Mouse (Mus musculus) limb, embryonic 14.5 days (tissue): ENCODE results near the gene Ubtd1. TPM values are rescaled to one million over a fixed set of nuclear protein-coding genes. Genes with fewer than 3 reads are reported as not detected.

Source experiments
- ATAC-seq: fragments of 200-750 bp; cut with Nextera tagmentation; 2 replicates; pipeline ENCODE4 v1.8.0; 2017; ENCODE audit warnings: low read depth, moderate number of reproducible peaks, moderate TSS enrichment; ENCODE audit not compliant: low FRiP score
- DNase-seq: peaks from one replicate; pipeline ENCODE4 v3.0.0-alpha.2; 2015; ENCODE audit warnings: low spot score
- H3K27ac ChIP-seq: fragments of 300-500 bp; sonication (generic); replicated peaks from 2 replicates; pipeline ENCODE4 v1.5.1; 2014; ENCODE audit warnings: low read depth, mild to moderate bottlenecking, low read length, moderate library complexity, mixed read lengths
- H3K27me3 ChIP-seq: fragments of 300-500 bp; sonication (generic); 2 replicates; pipeline ENCODE4 v1.6.1; 2014; ENCODE audit warnings: low read length, mixed read lengths; ENCODE audit not compliant: control insufficient read depth, insufficient read depth
- H3K36me3 ChIP-seq: fragments of 300-500 bp; sonication (generic); 2 replicates; pipeline ENCODE4 v1.6.1; 2014; ENCODE audit warnings: mild to moderate bottlenecking, low read length, moderate library complexity, mixed read lengths; ENCODE audit not compliant: control insufficient read depth, insufficient read depth
- H3K4me1 ChIP-seq: fragments of 300-500 bp; sonication (generic); 2 replicates; pipeline ENCODE4 v1.6.1; 2014; ENCODE audit warnings: antibody characterized with exemption, low read length, mixed read lengths; ENCODE audit not compliant: control insufficient read depth, insufficient read depth
- H3K4me2 ChIP-seq: fragments of 300-500 bp; sonication (generic); replicated peaks from 2 replicates; pipeline ENCODE4 v1.6.1; 2014; ENCODE audit warnings: low read depth, mild to moderate bottlenecking, low read length, moderate library complexity; ENCODE audit not compliant: severe bottlenecking
- H3K4me3 ChIP-seq: fragments of 300-500 bp; sonication (generic); replicated peaks from 2 replicates; pipeline ENCODE4 v1.5.1; 2014; ENCODE audit warnings: low read length
- H3K9ac ChIP-seq: fragments of 300-500 bp; sonication (generic); 2 replicates; pipeline ENCODE4 v1.6.1; 2014; ENCODE audit warnings: mild to moderate bottlenecking, low read depth, low read length, moderate library complexity; ENCODE audit not compliant: severe bottlenecking
- H3K9me3 ChIP-seq: fragments of 300-500 bp; sonication (generic); 2 replicates; pipeline ENCODE4 v1.6.1; 2016; ENCODE audit warnings: low read length; ENCODE audit not compliant: control insufficient read depth
- POLR2A ChIP-seq: fragments of 200-500 bp; IDR thresholded peaks from 2 replicates; pipeline ENCODE4 v1.8.0; 2012; ENCODE audit warnings: inconsistent platforms, mild to moderate bottlenecking, moderate library complexity, borderline replicate concordance; ENCODE audit not compliant: insufficient read depth, insufficient read length; ENCODE audit errors: extremely low read depth
- WGBS: fragments of 180-500 bp; shearing (Covaris S2); extraction: QIAGEN DNeasy Blood & Tissue Kit; methylation state at CpG from one replicate; pipeline ENCODE4 v1.1.7; 2014; 5-methylcytosine and 5-hydroxymethylcytosine counted together
- polyA plus RNA-seq, 2 experiments: library from polyadenylated mRNA; depleted of rRNA in 1 of 2; stranded (reverse) in 1 of 2; unstranded in 1 of 2; fragments of >200 nt; fragmentation: Nextera tagmentation in 1 of 2; extraction: Ambion mirVana in 1 of 2; gene quantifications; 2 replicates each; pipeline versions ENCODE4 v1.2.1 to v1.2.3; 2012 to 2014

Gene Ubtd1
- polyA plus RNA-seq, 2 experiments = 19.4 to 38.9 TPM

- no peak for ATAC-seq
- Histone ChIP-seq H3K4me1 (peaks cover 7% of the 10 kb centered on the region; the same call in 1 of the 2 replicates), H3K9ac (no peak overlapping the region), H3K4me2 (no peak overlapping the region), H3K27me3 (no peaks in the 10 kb centered on the region), H3K36me3 (peaks cover 63% of the 10 kb centered on the region), H3K9me3 (no peaks in the 10 kb centered on the region), H3K4me3 (no peak overlapping the region), H3K27ac (no peak overlapping the region)
- no peak for TF ChIP-seq POLR2A
- DNase-seq = no peak
- WGBS = 91% methylated on average over 5 of the region's 5 CpGs
Measured at GRCm38 (mm10) chr19:41938539-41938938, 43.0 kb upstream of the Ubtd1 start.

GRCm38 (mm10) chr19:41943841-41944240, 37.7 kb upstream of the Ubtd1 start:
- H3K4me3 ChIP-seq = no peak overlapping the region
- no peaks in the 10 kb centered on the region for H3K4me1 ChIP-seq
- DNase-seq (no peak), ATAC-seq (no peak)
- no peaks in the 10 kb centered on the region for H3K9me3 ChIP-seq
- H3K9ac ChIP-seq = no peak overlapping the region
- 90% methylated on average over 7 of the region's 7 CpGs for WGBS
- no peak overlapping the region for H3K4me2 ChIP-seq
- no peak for TF ChIP-seq POLR2A
- no peak overlapping the region for H3K27ac ChIP-seq
- H3K27me3 ChIP-seq = no peaks in the 10 kb centered on the region
- H3K36me3 ChIP-seq = peaks cover 93% of the 10 kb centered on the region

DNA sequence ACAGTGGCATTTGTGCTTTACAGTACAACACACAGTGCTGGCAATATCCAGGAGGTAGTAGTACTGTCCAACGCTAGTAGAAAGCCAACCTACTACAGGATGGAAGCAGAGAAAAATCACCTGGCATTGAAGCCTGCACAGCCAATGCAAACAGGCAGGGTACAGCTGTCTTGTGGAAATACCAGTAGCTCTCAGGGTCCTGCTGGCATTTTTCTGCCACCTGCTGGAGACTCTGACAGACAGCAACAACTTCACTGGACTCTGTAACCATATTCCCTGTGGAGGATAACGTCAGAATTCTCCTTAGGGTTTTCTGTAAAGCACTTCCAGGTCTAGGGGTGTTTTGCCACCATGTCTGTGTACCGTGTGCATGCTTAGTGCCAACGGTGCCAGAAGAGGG, 29.3 kb upstream of the Ubtd1 start:
- no peak overlapping the region for H3K4me2 ChIP-seq
- no peak overlapping the region for H3K4me3 ChIP-seq
- no peak for TF ChIP-seq POLR2A
- 82% methylated on average over 4 of the region's 4 CpGs for WGBS
- H3K9me3 ChIP-seq = no peaks in the 10 kb centered on the region
- ATAC-seq (peak; percentile 38; the same call in 1 of the 2 replicates), DNase-seq (peak; percentile 18)
- no peaks in the 10 kb centered on the region for H3K4me1 ChIP-seq
- H3K27ac ChIP-seq = no peak overlapping the region
- peaks cover 98% of the 10 kb centered on the region for H3K36me3 ChIP-seq
- no peak overlapping the region for H3K9ac ChIP-seq
- H3K27me3 ChIP-seq = no peaks in the 10 kb centered on the region

DNA sequence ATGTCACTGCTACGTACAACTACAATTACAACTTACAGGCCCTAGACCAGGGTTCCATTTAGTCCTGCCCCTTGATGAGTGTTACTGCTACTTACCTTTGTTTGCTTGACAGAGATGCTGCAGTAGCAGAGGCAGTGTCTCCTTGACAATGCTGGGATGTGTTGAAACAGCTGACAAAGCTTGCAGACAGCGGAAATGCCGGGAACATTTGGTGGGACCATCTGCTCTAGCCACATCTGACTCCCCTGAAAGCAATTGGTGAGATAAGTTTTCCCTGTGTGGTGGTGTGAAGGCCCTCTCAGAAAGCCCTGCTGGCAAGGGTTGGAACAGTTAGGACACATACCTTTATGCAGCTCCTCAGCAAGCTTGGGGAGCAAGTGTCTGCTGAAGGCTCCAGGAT, 28.0 kb upstream of the Ubtd1 start:
- ATAC-seq (no peak), DNase-seq (no peak)
- Histone ChIP-seq H3K9ac (no peak overlapping the region), H3K27me3 (no peaks in the 10 kb centered on the region), H3K27ac (no peak overlapping the region), H3K4me3 (no peak overlapping the region), H3K4me1 (no peaks in the 10 kb centered on the region), H3K36me3 (peaks cover 91% of the 10 kb centered on the region), H3K9me3 (no peaks in the 10 kb centered on the region), H3K4me2 (no peak overlapping the region)
- 88% methylated on average over 3 of the region's 3 CpGs for WGBS
- TF ChIP-seq POLR2A = no peak

- Histone ChIP-seq H3K27me3 (no peaks in the 10 kb centered on the region), H3K4me2 (no peak overlapping the region), H3K4me1 (peaks cover 6% of the 10 kb centered on the region; the same call in 1 of the 2 replicates), H3K9ac (no peak overlapping the region), H3K9me3 (no peaks in the 10 kb centered on the region), H3K4me3 (no peak overlapping the region), H3K36me3 (peaks cover 45% of the 10 kb centered on the region), H3K27ac (no peak overlapping the region)
- no peak for ATAC-seq
- no peak for DNase-seq
- WGBS = 93% methylated on average over 7 of the region's 7 CpGs
- no peak for TF ChIP-seq POLR2A
Measured at GRCm38 (mm10) chr19:41969618-41970017, 11.9 kb upstream of the Ubtd1 start.
